Mouse (Mus musculus): ENCODE data around the gene Mtus2.

Gene Mtus2

DNA sequence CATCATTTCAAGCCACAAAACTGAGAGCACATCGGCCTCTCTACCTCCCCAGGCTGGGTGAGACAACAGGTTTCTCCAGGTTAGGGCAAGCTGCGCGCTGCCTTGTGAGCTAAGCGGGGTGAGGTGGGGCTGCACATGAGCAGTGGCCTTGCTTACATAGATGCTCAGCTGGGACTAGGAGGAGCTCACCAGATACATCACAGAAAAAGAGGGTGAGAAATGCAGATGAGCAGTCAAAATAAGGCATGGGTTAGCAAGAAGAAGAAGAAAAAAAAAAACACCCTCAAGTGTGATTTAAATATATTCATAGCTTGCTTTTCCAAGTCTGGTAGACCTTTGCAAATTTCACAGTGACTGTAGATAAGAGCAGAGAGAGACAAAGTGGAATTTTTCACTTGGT, 254.7 kb downstream of the Mtus2 start:
- no peak for DNase-seq

GRCm38 (mm10) chr5:148216786-148217185, 259.7 kb downstream of the Mtus2 start:
- no peak for DNase-seq

DNA sequence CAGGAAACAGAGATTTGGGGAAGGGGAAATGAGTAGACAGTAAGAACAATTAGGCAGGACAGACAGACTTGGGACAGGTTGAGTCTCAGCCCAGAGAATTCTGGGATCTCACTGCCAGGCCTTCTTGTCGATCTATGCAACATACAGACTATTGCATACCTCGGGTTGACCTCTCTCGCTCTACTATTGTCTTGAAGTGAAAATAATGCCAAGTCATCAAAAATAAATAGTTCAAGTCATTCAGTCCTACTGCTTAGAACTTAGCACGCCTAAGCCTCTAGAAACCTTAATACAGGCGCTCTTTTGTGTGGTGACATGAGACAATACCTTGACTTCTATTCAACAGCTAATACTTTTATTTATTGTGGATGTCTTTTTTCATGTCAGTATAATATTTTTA, 265.8 kb downstream of the Mtus2 start:
- DNase-seq = no peak

- no peak for DNase-seq
Observed at GRCm38 (mm10) chr5:148224004-148224403, 266.9 kb downstream of the Mtus2 start.

DNA sequence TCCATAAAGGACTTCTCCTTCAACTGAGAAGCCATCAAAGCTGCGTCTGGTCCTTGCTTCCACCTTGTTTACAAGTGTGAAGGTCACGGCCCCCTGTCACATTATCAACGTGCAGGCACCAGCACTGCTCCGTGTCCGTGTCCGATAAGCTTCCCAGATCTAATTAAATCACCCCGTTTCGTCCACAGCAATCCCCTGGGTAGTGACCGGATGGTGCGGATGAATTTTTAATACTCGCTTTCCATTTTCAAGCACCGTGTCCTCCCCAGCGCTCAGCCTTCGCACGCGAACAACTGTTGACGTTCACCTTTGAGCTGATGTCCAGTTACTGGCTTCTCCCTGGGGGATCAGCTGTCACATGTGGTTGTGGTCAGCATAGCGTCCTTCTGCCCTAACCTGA, 276.6 kb downstream of the Mtus2 start:
- no peak for DNase-seq

GRCm38 (mm10) chr5:148236616-148237015, 279.5 kb downstream of the Mtus2 start:
- peak; percentile 49 for DNase-seq

DNA sequence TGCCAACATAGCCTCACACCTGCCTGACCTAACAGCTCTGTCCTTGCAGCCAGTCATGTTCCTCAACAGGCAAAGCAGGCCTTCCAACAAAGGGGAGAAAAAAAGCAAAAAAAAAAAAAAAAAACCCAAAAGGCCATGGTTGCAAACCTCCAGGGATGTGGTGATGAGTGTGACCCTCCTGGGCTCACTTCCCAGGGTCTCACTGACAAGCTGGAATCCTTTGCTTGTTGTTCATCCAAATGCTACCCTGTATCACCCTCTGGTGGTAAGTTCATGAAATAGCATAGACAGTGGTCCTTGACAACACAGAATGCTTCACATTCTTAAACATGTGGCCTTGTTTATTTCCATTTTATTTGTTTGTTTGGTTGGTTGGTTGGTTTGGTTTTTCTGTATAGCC, 281.9 kb downstream of the Mtus2 start:
- no peak for DNase-seq

- no peak for DNase-seq
Observed at GRCm38 (mm10) chr5:148239757-148240156, 282.6 kb downstream of the Mtus2 start.

DNA sequence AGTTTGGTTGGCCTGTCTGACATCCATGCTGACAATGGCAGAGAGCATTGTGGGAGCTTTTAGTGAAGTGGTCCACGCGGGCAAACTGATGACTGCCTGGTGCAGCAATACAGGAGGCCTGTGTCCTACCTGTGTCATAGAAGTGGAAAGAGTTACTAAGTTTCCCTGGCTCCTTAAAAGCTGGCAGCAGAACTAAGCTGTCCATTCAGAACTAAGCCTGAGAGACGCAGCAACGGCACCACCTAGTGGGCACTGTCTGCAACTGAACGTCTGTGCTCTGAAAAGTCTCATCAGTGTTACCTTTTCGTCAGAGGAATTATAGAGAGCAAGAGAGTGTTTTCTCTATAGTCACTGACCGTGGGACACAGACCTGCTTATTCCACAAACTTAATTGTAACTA, 284.8 kb downstream of the Mtus2 start:
- peak; percentile 73 for DNase-seq

DNA sequence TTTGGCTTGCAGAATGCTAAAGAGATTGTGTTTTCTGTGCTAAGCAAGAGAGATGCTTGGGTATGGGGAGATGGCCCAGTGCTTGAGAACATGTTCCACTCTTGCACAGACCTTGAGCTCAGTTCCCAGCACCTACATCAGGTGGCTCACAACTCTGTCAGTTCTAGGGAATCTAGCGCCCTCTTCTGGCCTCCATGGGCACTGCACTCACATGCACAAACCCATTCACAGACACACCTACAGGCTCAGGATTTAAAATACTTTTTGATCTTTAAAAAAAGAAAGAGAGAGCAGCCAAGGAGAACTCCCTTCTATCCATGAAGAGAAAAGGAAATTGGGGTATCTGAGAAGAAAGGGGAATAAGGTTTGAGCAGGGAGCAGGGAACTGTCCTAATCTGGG, 287.4 kb downstream of the Mtus2 start:
- DNase-seq = no peak

DNA sequence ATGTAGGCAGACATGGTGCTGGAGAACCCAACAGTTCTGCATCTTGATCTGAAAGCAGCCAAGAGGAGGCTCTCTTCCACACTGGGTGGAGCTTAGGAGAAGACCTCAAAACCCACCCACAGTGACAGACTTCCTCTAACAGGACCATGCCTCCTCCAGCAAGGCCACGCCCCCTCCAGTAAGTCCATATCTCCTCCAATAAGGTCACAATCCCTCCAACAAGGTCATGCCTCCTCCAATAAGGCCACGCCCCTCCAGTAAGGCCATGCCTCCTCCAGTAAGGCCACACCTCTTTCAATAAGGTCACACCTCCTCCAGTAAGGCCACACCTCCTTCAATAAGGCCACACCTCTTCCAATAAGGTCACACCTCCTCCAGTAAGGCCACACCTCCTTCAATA, 288.3 kb downstream of the Mtus2 start:
- DNase-seq = no peak

GRCm38 (mm10) chr5:148248236-148248635, 291.1 kb downstream of the Mtus2 start:
- no peak for DNase-seq

DNA sequence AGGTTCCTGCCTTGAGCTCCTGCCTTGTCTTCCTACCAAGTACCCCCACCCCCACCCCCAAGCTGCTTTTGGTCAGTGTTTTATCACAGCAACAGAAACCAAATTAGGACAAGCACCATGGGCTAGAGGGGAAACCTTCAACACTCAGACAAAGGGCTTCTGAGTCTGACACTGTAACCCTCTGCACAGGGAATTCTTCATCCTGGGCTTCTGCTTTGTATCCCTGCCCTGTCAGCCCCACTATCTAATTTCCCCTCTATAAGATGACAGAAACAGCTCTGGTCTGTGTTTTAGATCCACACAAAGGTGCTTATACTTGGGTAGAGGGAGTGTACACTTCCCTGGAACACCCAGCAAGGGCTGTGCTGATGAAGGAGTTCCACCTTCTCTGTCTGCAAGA, 294.7 kb downstream of the Mtus2 start:
- DNase-seq = no peak

DNA sequence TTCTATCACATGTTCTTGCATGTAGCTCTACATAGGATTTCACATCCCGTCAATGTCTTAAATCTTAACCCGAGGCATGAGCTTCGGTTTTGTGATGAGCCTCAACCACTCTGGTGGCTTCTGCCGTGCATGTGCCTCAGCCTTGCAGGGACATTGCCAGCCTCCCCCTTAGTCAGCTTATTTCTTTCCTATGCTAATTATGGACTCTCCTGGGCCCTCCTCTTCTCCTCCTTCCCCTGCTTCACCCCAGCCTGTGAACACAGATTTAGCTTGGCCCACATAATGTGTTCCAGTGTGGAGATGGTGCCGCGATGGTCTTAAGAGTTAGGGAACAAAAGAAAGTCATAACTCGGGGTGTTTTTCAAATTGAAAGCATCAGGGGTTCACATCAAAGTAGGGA, 304.9 kb downstream of the Mtus2 start:
- no peak for DNase-seq

DNA sequence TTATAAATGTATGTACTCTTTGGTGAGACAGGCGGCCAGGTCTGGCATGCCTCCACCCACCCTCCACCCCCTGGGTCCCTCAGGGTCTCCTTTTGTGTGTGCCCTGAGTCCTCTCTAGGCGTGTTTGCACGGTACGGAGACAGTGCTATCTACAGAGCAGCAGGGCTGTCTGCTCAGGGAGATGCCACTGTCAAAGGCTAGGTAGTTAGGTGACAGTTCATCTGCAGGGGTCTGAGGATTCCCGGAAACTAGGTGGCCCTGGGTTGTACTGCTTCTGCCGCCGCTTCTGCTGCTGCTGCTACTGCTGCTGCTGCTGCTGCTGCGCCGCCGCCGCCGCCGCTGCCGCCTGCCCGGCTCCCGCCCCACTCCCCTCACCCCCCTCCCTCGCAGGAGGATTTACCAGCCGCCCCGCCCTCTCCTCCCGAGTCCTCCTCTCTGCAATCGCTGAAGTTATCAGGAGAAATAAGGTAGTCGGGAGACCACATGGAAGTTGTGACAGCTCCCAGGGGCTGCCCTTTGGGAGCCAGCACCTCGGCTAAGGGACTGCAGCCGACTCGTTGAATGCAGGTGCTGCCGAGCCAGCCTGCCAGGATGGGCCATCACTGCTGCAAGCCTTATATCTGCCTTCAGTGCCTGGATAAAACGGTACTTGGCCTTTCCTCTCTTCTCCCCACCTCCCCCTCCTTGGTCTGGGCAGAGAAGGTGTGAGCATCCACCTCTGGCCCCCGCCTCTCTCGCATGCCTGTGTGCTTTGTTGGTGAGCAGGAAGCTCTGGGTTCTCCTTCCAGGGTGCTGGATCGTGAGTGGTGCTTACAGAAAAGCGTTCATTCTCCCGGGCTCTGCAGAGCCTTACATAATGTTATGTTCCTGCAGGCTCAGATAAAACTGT, 307.9 kb downstream of the Mtus2 start:
- DNase-seq = peak; percentile 44

- DNase-seq = peak; percentile 63
Observed at GRCm38 (mm10) chr5:148266841-148267240, 309.7 kb downstream of the Mtus2 start.

DNA sequence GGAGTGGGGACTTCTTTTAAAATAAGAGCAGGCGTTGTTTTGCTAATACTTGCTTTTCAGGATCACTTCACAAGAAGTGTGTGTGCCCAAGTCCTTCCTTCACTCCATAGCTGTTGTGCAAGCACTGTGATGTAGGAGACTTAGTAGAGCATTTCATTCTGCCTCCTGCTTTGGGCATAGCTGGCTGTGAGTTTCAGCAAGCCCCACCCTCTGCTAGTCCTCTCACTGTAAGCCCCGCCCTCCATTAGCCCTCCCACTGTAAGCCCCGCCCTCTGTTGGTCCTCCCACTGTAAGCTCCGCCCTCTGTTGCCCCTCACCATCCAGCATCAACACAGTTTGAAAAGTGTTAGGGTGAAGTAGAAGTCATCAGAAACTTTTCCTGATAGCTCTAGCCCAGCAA, 310.3 kb downstream of the Mtus2 start:
- DNase-seq = peak; percentile 46

DNA sequence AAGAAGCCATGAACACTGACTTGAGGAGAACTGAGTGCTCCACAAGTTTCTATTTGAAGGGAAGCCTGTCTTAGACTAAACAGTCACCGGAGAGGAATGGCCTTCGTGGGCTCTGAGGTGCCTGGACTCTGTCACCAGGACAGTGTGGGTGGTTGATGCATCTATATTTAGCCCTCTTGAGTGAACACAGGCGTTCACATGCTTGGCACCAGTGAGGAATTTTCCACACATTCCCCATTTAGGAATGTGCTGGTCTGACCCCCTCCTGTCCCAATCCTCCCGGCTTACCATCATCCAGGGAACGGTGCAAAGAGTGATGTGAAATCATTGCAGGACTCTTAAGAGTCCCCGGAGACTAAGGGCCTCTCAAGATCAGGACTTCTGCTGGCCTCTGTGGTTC, 314.9 kb downstream of the Mtus2 start:
- no peak for DNase-seq

DNA sequence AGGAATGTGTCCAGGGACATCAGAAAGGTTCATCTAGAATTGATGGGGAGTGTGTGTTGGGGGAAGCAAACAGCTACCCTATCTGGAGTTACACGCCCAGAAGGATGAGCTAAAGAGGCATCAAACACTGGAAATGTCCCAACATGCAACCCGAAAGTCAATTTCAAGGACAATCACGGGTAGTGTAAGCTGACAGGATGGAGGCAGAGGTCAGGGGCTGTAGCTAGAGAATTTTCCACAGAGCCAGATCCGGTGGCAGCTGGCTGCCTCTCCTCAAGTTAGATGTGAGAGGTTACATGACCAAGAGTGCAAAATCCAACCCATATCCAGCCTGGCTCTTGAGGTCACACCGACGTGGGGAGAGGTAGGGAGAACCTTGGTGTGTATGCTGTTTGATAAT, 315.7 kb downstream of the Mtus2 start:
- no peak for DNase-seq

DNA sequence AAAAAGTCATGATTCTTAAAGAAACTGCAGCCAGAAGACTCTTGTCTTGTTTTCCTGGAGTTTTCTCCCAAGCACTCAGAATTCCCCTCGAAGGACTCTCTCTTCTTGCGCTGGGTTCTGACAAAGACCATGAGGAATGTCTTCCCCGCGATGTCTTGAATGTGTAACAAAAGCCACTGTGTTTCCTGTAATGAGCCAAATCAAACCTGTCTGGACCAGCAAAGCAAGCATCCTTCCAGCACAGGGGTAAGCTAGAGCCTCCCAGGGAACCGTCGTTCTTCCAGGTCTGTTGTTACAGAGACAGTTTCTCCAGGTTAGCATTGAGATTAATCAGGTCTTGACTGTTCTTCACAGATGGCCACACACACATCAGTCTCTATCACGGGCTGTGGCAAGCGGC, 321.1 kb downstream of the Mtus2 start:
- no peak for DNase-seq

GRCm38 (mm10) chr5:148280321-148280720, 323.2 kb downstream of the Mtus2 start:
- DNase-seq = no peak

DNA sequence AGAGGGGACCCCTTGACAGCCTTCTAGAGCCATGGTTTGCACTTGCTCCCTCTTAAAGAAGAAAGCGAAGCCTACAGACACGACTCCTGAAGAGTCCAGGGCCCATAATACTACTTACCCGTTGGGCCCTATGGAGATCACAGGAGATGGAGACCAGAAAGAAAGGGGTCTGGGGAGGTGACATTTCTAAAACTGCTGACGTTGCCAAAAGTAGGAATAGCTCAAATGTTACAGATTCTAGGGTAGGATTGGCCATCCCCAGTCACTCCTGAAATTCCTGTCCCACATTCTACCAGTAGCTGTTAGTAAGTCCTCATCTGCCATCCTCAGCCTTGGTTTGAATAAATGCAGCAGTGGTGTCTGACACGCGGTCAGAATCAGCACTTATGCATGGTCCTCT, 325.0 kb downstream of the Mtus2 start:
- DNase-seq = no peak

DNA sequence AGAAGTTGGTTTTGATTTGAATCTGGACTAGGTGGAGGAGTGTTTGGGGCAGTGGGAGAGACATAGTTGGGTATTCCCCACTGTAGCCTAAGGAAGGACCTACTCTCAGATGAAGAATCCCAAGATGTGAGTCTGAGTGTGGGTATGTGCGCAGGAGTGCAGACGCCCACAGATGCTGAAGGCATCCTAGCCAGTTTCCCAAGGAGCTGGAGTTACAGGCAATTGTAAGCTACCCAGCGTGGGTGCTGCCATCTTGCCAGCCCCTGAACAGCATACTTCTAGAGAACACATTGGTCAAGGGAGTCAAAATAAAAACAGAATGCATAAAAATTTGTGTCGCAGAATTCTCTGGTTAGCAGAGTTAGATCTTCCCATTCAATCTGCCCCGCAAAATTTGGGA, 325.5 kb downstream of the Mtus2 start:
- no peak for DNase-seq

GRCm38 (mm10) chr5:148283177-148283576, 326.1 kb downstream of the Mtus2 start:
- no peak for DNase-seq

DNA sequence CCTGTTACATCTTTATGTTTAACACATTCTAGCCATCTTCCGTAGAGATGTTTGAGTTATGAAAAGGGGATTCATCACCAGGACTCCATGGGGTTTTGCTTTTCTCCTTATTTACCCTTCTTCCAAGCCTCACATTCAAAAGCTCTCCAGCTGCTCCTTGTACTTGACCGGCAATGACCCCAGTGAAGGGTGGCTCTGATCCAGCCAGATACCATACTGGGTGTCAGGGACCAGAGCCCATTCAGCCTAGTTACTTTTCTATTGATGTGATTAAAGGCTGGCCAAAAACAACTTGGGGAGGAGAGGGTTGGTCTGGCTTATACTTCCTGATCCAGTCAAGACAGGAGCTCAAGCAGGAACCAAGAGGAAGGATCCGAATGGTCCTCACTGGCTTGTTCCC, 326.5 kb downstream of the Mtus2 start:
- no peak for DNase-seq
